Mouse (Mus musculus): Measurements from ENCODE around the gene Grm1. TPM values are rescaled to one million over a fixed set of nuclear protein-coding genes. Genes with fewer than 3 reads are reported as not detected.

Grm1 gene
- total and polyA plus RNA-seq, 3 experiments: not detected

DNA sequence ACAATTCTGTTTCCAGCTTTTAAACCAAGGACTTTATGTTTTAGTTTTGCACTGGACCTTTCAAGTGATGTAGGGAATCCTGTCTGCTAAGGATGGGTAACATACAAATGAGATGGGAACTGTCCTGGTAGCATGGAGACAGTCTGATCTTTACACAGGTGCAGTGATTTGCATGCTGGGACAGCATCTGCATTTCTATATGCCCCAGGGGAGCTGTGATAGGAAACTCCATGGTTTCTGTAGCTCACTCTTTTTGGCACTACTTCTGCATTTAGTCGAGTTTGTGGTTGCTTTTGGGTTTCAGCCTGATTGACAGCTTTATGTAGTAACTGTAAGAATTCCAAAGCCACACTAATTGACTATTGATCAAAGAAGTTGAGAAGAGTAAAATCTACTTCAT lies 381.3 kb downstream of the Grm1 start:
- in situ Hi-C loops (cut with MboI; ENCODE audit: low pct_ligation_motif_present, low pct_unique_long_range_greater_than_20kb, low sequenced_read_pairs): no loop called here

DNA sequence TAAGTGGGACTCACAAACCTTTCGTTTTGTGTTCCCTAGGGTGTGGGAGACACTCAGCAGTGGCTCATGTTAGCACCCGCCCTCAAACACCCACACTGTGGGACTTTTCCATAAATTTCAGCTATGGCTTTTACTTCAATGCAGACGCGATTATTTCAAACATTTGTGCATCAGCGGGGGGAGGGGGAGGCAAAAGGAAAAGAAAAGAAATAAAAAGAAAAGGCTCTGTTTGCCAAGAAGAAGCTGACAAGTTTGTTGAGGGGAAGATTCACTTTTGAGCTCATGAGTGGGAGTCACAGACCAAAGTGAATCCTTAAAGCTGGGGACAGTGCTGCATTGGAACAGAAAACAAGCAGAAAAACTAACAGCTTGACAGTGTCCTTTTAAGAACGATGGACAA lies 384.7 kb downstream of the Grm1 start:
- Histone ChIP-seq H3K9me3 (replicated peaks; ENCODE audit: low read length) (peaks cover 4% of the 10 kb centered on the region), H3K79me2 (replicated peaks; ENCODE audit: control insufficient read depth, extremely low read depth, insufficient read depth, poor library complexity, severe bottlenecking) (no peaks in the 10 kb centered on the region), H3K9ac (ENCODE audit: insufficient read depth, low read depth) (no peak overlapping the region), H3K4me1 (ENCODE audit: control insufficient read depth in 1 of 2, insufficient read depth in 2 of 2) (peaks cover 0 to 11% of the 10 kb centered on the region in 2 experiments; a peak in 1 of 4 replicates), H3K27ac (ENCODE audit: insufficient read depth, low read depth) (no peak overlapping the region), H3K4me3 (replicated peaks in 1 of 3; ENCODE audit: low read depth in 2 of 3, low read length in 2 of 3, poor library complexity in 1 of 3) (no peak overlapping the region), H3K4me2 (ENCODE audit: insufficient read depth, low read depth, poor library complexity, severe bottlenecking) (no peak overlapping the region), H3K36me3 (replicated peaks in 1 of 2; ENCODE audit: control insufficient read depth in 1 of 2, insufficient read depth in 1 of 2, low read length in 1 of 2) (no peaks in the 10 kb centered on the region), H3K27me3 (replicated peaks) (peaks cover 38% of the 10 kb centered on the region)
- no peak for DNase-seq (ENCODE audit: extremely low read depth)
- in situ Hi-C loops (cut with MboI; ENCODE audit: low pct_ligation_motif_present, low pct_unique_long_range_greater_than_20kb, low sequenced_read_pairs): no loop called here
- dilution Hi-C loops (cut with MboI; ENCODE audit: extremely low pct_ligation_motif_present, extremely low pct_unique_long_range_greater_than_20kb, low sequenced_read_pairs): no loop called here
- TF ChIP-seq MYC (IDR thresholded peaks at IDR 0.05; ENCODE audit: low read depth, low read length) (no peak), KAT2A (IDR thresholded peaks at IDR 0.05; ENCODE audit: insufficient replicate concordance, low read length) (no peak), HCFC1 (IDR thresholded peaks at IDR 0.05; ENCODE audit: low read depth, low read length) (no peak), CHD2 (IDR thresholded peaks at IDR 0.05; ENCODE audit: low read length) (no peak), RCOR1 (conservative IDR thresholded peaks at IDR 0.05; ENCODE audit: low read depth, low read length) (no peak), CHD1 (IDR thresholded peaks at IDR 0.05; ENCODE audit: low read depth, low read length) (no peak)

More for the DNA sequence above, 381.3 kb downstream of the Grm1 start:
- Histone ChIP-seq H3K9ac (ENCODE audit: insufficient read depth, low read depth) (no peak overlapping the region), H3K27ac (ENCODE audit: insufficient read depth, low read depth) (no peak overlapping the region), H3K27me3 (replicated peaks) (peaks cover 37% of the 10 kb centered on the region), H3K4me1 (ENCODE audit: control insufficient read depth in 1 of 2, insufficient read depth in 2 of 2) (peaks cover 0 to 11% of the 10 kb centered on the region in 2 experiments; a peak in 1 of 4 replicates), H3K4me2 (ENCODE audit: insufficient read depth, low read depth, poor library complexity, severe bottlenecking) (no peak overlapping the region), H3K9me3 (replicated peaks; ENCODE audit: low read length) (peaks cover 4% of the 10 kb centered on the region), H3K4me3 (replicated peaks in 1 of 3; ENCODE audit: low read depth in 2 of 3, low read length in 2 of 3, poor library complexity in 1 of 3) (no peak overlapping the region), H3K79me2 (replicated peaks; ENCODE audit: control insufficient read depth, extremely low read depth, insufficient read depth, poor library complexity, severe bottlenecking) (no peaks in the 10 kb centered on the region), H3K36me3 (replicated peaks in 1 of 2; ENCODE audit: control insufficient read depth in 1 of 2, insufficient read depth in 1 of 2, low read length in 1 of 2) (no peaks in the 10 kb centered on the region)
- dilution Hi-C loops (cut with MboI; ENCODE audit: extremely low pct_ligation_motif_present, extremely low pct_unique_long_range_greater_than_20kb, low sequenced_read_pairs): no loop called here
- no peak for TF ChIP-seq PAX5 (IDR thresholded peaks at IDR 0.05; ENCODE audit: low read length)
- peak; percentile 87; the same call in 1 of the 2 replicates for TF ChIP-seq MAFK (IDR thresholded peaks at IDR 0.05; ENCODE audit: insufficient replicate concordance, low read length)
- TF ChIP-seq BHLHE40 (IDR thresholded peaks at IDR 0.05; ENCODE audit: low read depth, low read length): 0 out of 2 replicates have a peak, but pooled peaks have one; percentile 26
- TF ChIP-seq IRF4 (IDR thresholded peaks at IDR 0.05; ENCODE audit: low read depth, low read length): 0 out of 2 replicates have a peak, but pooled peaks have one; percentile 26
- peak; percentile 62 for TF ChIP-seq EP300 (IDR thresholded peaks at IDR 0.05; ENCODE audit: low read length)
- TF ChIP-seq TCF12 (IDR thresholded peaks at IDR 0.05; ENCODE audit: low read depth, low read length): peak; percentile 47; the same call in 1 of the 2 replicates
- no peak for TF ChIP-seq ZMIZ1 (IDR thresholded peaks at IDR 0.05; ENCODE audit: low read depth, low read length)
- DNase-seq (ENCODE audit: extremely low read depth): peak; percentile 68

DNA sequence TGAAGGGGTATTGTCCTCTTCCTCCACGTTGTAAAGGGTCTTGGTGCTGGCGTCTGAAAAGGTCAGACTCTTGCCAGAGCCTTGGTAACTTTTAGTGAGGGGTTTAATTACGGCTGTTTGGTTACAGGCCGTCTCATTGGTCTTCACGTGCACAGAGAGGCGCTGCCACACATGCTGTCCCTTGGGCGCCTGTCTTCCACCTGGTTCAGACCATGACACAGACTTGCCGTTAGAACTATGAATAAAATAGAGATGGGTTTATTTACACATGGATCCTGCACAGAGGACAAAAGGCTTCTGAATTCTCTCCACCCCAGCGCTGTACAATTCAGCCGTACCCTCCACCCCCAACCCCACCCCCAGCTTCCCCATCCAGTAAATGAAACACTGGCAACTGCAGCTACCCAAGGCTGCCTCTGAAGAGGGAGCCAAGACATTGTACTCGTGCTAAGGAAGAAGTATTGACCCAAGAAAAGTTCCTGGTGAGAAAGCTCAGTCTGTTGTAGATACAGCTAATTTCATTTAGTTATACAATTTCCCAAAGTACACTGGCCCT lies 392.4 kb downstream of the Grm1 start:
- Histone ChIP-seq H3K27me3 (replicated peaks) (peaks cover 16% of the 10 kb centered on the region), H3K4me1 (ENCODE audit: control insufficient read depth in 1 of 2, insufficient read depth in 2 of 2) (no peaks in the 10 kb centered on the region), H3K27ac (ENCODE audit: insufficient read depth, low read depth) (no peak overlapping the region), H3K36me3 (replicated peaks in 1 of 2; ENCODE audit: control insufficient read depth in 1 of 2, insufficient read depth in 1 of 2, low read length in 1 of 2) (no peaks in the 10 kb centered on the region), H3K9ac (ENCODE audit: insufficient read depth, low read depth) (no peak overlapping the region), H3K79me2 (replicated peaks; ENCODE audit: control insufficient read depth, extremely low read depth, insufficient read depth, poor library complexity, severe bottlenecking) (no peaks in the 10 kb centered on the region), H3K4me2 (ENCODE audit: insufficient read depth, low read depth, poor library complexity, severe bottlenecking) (no peak overlapping the region), H3K4me3 (replicated peaks in 1 of 3; ENCODE audit: low read depth in 2 of 3, low read length in 2 of 3, poor library complexity in 1 of 3) (no peak overlapping the region), H3K9me3 (replicated peaks; ENCODE audit: low read length) (no peaks in the 10 kb centered on the region)
- no peak for DNase-seq (ENCODE audit: extremely low read depth)
- in situ Hi-C loops (cut with MboI; ENCODE audit: low pct_ligation_motif_present, low pct_unique_long_range_greater_than_20kb, low sequenced_read_pairs) (no loop called here), dilution Hi-C loops (cut with MboI; ENCODE audit: extremely low pct_ligation_motif_present, extremely low pct_unique_long_range_greater_than_20kb, low sequenced_read_pairs) (no loop called here)
- TF ChIP-seq GABPA (IDR thresholded peaks at IDR 0.05; ENCODE audit: insufficient replicate concordance, low read depth, low read length) (no peak), NRF1 (IDR thresholded peaks at IDR 0.05; ENCODE audit: low read depth, low read length) (no peak), SMC3 (IDR thresholded peaks at IDR 0.05; ENCODE audit: low read depth, low read length) (no peak), ELF1 (IDR thresholded peaks at IDR 0.05; ENCODE audit: low read depth, low read length) (no peak)
